Mouse (Mus musculus) ES-E14 (cell line): ENCODE data around the gene Endog. TPM values are rescaled to one million over a fixed set of nuclear protein-coding genes. Genes with fewer than 3 reads are reported as not detected.

Experiments used
- DNase-seq: peaks from one replicate; pipeline ENCODE4 v3.0.0-alpha.2; 2013; ENCODE audit warnings: low read depth, low spot score
- H3K27ac ChIP-seq: 2 replicates; pipeline ENCODE4 v1.5.1; 2012; ENCODE audit warnings: low read depth, mild to moderate bottlenecking, low read length, moderate library complexity, mixed read lengths; ENCODE audit not compliant: poor library complexity, insufficient read depth, severe bottlenecking
- H3K36me3 ChIP-seq: 2 replicates; pipeline ENCODE4 v1.6.1; 2012; ENCODE audit warnings: mild to moderate bottlenecking, low read length, moderate library complexity, mixed read lengths; ENCODE audit not compliant: control insufficient read depth, poor library complexity, insufficient read depth, severe bottlenecking
- H3K4me1 ChIP-seq, 2 experiments: fragments of 150-350 bp in 1 of 2; sonication (generic) in 1 of 2; 2 replicates each; pipeline ENCODE4 v1.6.1; 2012; ENCODE audit warnings: low read length in 2 of 2, mild to moderate bottlenecking in 1 of 2, mixed read lengths in 1 of 2; ENCODE audit not compliant: control insufficient read depth in 2 of 2, insufficient read depth in 2 of 2, poor library complexity in 1 of 2
- H3K4me3 ChIP-seq, 2 experiments: fragments of 150-350 bp in 1 of 2; sonication (generic) in 1 of 2; 2 replicates each; pipeline ENCODE4 v1.5.1; 2012; ENCODE audit warnings: low read length in 2 of 2, low read depth in 1 of 2, mild to moderate bottlenecking in 1 of 2, mixed read lengths in 1 of 2; ENCODE audit not compliant: insufficient read depth in 1 of 2, poor library complexity in 1 of 2, severe bottlenecking in 1 of 2
- H3K9ac ChIP-seq: 2 replicates; pipeline ENCODE4 v1.6.1; 2012; ENCODE audit warnings: low read depth, mild to moderate bottlenecking, low read length, mixed read lengths; ENCODE audit not compliant: poor library complexity, insufficient read depth, severe bottlenecking
- H3K9me3 ChIP-seq: fragments of 150-350 bp; sonication (generic); 2 replicates; pipeline ENCODE4 v1.6.1; 2012; ENCODE audit warnings: low read depth, mild to moderate bottlenecking, low read length; ENCODE audit not compliant: control insufficient read depth, insufficient read depth
- CHD2 ChIP-seq: IDR thresholded peaks from 2 replicates; pipeline ENCODE4 v1.6.1; 2014; ENCODE audit warnings: mild to moderate bottlenecking, low read depth, low read length, inconsistent platforms
- HCFC1 ChIP-seq: IDR thresholded peaks from 2 replicates; pipeline ENCODE4 v1.6.1; 2012; ENCODE audit warnings: low read length, inconsistent platforms, borderline replicate concordance; ENCODE audit not compliant: insufficient read depth
- MAFK ChIP-seq: IDR thresholded peaks from 2 replicates; pipeline ENCODE4 v1.6.1; 2014; ENCODE audit warnings: mild to moderate bottlenecking, low read depth, low read length, inconsistent platforms; ENCODE audit not compliant: insufficient read depth
- ZC3H11A ChIP-seq: IDR thresholded peaks from 2 replicates; pipeline ENCODE4 v1.6.1; 2012; ENCODE audit warnings: low read depth, mild to moderate bottlenecking, inconsistent platforms, low read length, borderline replicate concordance
- ZNF384 ChIP-seq: IDR thresholded peaks from 2 replicates; pipeline ENCODE4 v1.6.1; 2012; ENCODE audit warnings: low read depth, low read length, inconsistent platforms
- in situ Hi-C, 2 experiments: fragments of 600-800 bp; cut with MboI; formaldehyde crosslinking; loops; one replicate each; pipeline ENCODE4 v1.15.1; 2025; ENCODE audit warnings: low sequenced_read_pairs in 2 of 2, inconsistent platforms in 1 of 2; ENCODE audit not compliant: unreplicated experiment in 2 of 2
- total RNA-seq: library from RNA; depleted of rRNA; stranded (reverse); fragments of 300-350 nt; gene quantifications from 2 replicates; pipeline ENCODE4 v1.2.3, GENCODE M21; 2012

Gene Endog
- total RNA-seq, 1 experiment: 18.9 TPM

DNA sequence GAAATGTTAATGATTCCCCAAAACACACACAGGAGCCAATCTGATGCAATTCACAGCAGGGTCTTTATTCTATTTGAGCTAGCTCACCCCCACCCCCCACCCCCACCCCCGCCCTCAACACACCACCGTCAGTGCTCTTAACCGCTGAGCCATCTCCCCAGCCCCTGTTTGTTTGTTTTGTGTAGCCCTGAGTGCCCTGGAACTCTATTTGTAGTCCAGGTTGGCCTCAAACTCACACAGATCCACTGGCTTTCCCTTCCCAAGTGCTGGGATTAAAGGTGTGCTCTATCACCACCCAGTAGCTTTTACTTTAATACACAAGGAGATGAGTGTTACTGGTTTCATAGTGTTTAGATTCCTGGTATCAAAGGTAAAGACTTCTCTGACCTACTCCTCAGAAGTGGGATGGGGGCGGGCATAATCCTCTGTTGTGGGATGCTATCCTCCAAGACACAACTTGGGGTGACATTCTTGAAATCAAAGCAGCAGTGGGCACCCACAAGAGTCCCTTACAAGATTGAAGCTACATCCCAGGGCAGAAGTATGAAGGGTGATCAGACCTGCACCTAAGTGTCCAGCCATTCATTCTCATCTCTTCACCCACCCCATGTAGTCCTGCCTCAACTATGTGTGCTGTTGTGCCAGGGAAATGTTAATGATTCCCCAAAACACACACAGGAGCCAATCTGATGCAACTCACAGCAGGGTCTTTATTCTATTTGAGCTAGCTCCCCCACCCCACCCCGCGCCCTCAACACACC lies 40.3 kb downstream of the Endog start:
- Histone ChIP-seq H3K9ac (no peak overlapping the region), H3K27ac (no peak overlapping the region), H3K9me3 (no peaks in the 10 kb centered on the region; the same call in 1 of the 2 replicates), H3K36me3 (no peaks in the 10 kb centered on the region), H3K4me3 (no peak overlapping the region), H3K4me1 (peaks cover 2 to 9% of the 10 kb centered on the region in 2 experiments; a peak in 1 of 4 replicates)
- in situ Hi-C loops: no loop called here
- TF ChIP-seq ZNF384 (no peak), HCFC1 (no peak), CHD2 (no peak), MAFK (no peak), ZC3H11A (no peak)
- no peak for DNase-seq

DNA sequence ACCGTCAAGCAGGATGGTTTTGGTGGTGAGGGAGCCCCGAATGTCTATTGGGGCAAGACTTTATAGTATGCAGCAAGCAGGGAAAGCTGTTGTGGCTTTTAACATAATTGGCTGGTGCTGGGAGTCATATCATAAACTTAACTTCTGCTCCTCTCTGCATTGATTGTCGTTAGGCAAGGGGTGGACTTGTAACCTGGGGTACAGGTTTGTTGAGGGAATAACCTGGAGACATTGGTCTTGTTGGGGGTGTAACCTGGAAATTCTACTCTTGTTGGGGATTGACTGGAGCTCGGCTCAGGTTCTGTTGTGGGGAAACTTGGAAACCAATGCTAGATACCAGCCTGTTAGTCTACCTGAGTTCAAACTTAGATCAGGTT lies 40.9 kb downstream of the Endog start:
- Histone ChIP-seq H3K9me3 (peaks cover 3% of the 10 kb centered on the region; the same call in 1 of the 2 replicates), H3K27ac (no peak overlapping the region), H3K4me1 (peaks cover 2 to 9% of the 10 kb centered on the region in 2 experiments; a peak in 1 of 4 replicates), H3K9ac (no peak overlapping the region), H3K4me3 (no peak overlapping the region), H3K36me3 (no peaks in the 10 kb centered on the region)
- DNase-seq: no peak
- in situ Hi-C loops: no loop called here
- TF ChIP-seq ZC3H11A (no peak), HCFC1 (no peak), MAFK (no peak), CHD2 (no peak), ZNF384 (no peak)

DNA sequence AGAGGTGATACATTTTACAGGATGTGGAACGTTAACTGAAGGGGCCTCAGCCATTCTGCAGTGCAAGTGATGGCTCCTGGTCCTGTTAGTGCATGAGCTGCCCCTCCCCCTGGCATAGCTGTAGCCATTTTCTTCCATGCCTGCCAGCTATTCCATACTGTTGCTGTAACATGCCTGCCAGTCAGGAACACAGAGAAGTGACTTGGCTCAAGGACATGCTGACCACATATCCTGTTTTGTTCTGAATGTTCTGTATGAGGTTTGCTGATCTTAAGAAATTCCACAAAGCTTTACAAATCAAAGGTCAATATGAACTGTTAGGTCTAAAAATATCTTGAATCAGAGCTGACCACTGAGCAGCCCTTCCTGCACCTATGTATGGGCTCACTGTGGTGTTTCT lies 41.7 kb downstream of the Endog start:
- in situ Hi-C loops: no loop called here

DNA sequence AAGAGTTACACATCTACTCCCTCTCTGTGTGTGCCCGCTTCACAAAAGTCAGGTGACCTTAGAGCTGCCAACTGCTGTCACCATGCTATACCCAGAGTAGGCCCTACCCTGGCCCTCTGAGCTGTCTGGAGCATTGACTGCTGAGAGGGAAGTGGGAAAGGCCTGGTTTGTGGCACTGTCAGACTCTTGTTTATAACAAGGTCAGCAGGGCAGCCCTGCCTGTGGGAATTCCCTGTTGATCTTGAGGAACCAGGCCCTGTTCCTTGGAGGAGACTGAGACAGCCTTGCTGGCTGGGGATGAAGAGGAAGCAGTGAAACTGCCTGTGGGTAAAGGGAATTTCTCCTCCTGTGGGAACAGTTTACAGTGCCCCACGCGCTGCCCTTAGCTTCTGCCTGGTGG lies 43.5 kb downstream of the Endog start:
- no peak for DNase-seq
- in situ Hi-C loops: no loop called here
- TF ChIP-seq ZNF384 (no peak), HCFC1 (no peak), MAFK (no peak), ZC3H11A (no peak), CHD2 (no peak)
- no peak overlapping the region for H3K4me3 ChIP-seq
- H3K9me3 ChIP-seq: peaks cover 6% of the 10 kb centered on the region; the same call in 1 of the 2 replicates
- no peak overlapping the region for H3K9ac ChIP-seq
- peaks cover 2 to 9% of the 10 kb centered on the region in 2 experiments; a peak in 1 of 4 replicates for H3K4me1 ChIP-seq
- no peaks in the 10 kb centered on the region for H3K36me3 ChIP-seq
- no peak overlapping the region for H3K27ac ChIP-seq

More for the DNA sequence above, 41.7 kb downstream of the Endog start:
- TF ChIP-seq ZNF384 (no peak), CHD2 (no peak), MAFK (no peak), ZC3H11A (no peak), HCFC1 (no peak)
- H3K9ac ChIP-seq: no peak overlapping the region
- no peak overlapping the region for H3K4me3 ChIP-seq
- H3K9me3 ChIP-seq: peaks cover 4% of the 10 kb centered on the region; the same call in 1 of the 2 replicates
- H3K27ac ChIP-seq: no peak overlapping the region
- H3K36me3 ChIP-seq: no peaks in the 10 kb centered on the region
- peaks cover 2 to 9% of the 10 kb centered on the region in 2 experiments; a peak in 1 of 4 replicates for H3K4me1 ChIP-seq
- DNase-seq: no peak
